Mouse (Mus musculus) ovary, postnatal 10 days (tissue): ENCODE results near the gene Gm6993.

ENCODE experiments used
- DNase-seq: peaks from one replicate; pipeline ENCODE4 v3.0.0; 2022; ENCODE audit warnings: low spot score

Gene Gm6993

GRCm38 (mm10) chr12:31240470-31240869 is at the start of gene Gm6993:
TSS of gene Gm6993 (plus strand) at chr12:31240770.
- no peak for DNase-seq

GRCm38 (mm10) chr12:31191329-31191954 is 49.1 kb upstream of the Gm6993 start:
- DNase-seq: no peak

- no peak for DNase-seq
Measured at GRCm38 (mm10) chr12:31202509-31202908, 38.1 kb upstream of the Gm6993 start.

GRCm38 (mm10) chr12:31203746-31204455 is 36.7 kb upstream of the Gm6993 start:
- no peak for DNase-seq

- no peak for DNase-seq
Measured at GRCm38 (mm10) chr12:31204898-31205297, 35.7 kb upstream of the Gm6993 start.

GRCm38 (mm10) chr12:31205983-31206633 is 34.5 kb upstream of the Gm6993 start:
- DNase-seq: no peak

GRCm38 (mm10) chr12:31208766-31209165 is 31.8 kb upstream of the Gm6993 start:
- DNase-seq: no peak

GRCm38 (mm10) chr12:31209377-31209805 is 31.2 kb upstream of the Gm6993 start:
- DNase-seq: no peak

GRCm38 (mm10) chr12:31213556-31213955 is 27.0 kb upstream of the Gm6993 start:
- no peak for DNase-seq

GRCm38 (mm10) chr12:31215003-31215402 is 25.6 kb upstream of the Gm6993 start:
- no peak for DNase-seq

- DNase-seq: no peak
Measured at GRCm38 (mm10) chr12:31217232-31217631, 23.3 kb upstream of the Gm6993 start.

- DNase-seq: no peak
Measured at GRCm38 (mm10) chr12:31218774-31219173, 21.8 kb upstream of the Gm6993 start.

GRCm38 (mm10) chr12:31221522-31221921 is 19.0 kb upstream of the Gm6993 start:
- DNase-seq: no peak

- DNase-seq: no peak
Measured at GRCm38 (mm10) chr12:31222282-31222681, 18.3 kb upstream of the Gm6993 start.

GRCm38 (mm10) chr12:31222741-31223140 is 17.8 kb upstream of the Gm6993 start:
- no peak for DNase-seq

- no peak for DNase-seq
Measured at GRCm38 (mm10) chr12:31225451-31225850, 15.1 kb upstream of the Gm6993 start.

- DNase-seq: no peak
Measured at GRCm38 (mm10) chr12:31227167-31227566, 13.4 kb upstream of the Gm6993 start.

GRCm38 (mm10) chr12:31228878-31229277 is 11.7 kb upstream of the Gm6993 start:
- no peak for DNase-seq

- DNase-seq: no peak
Measured at GRCm38 (mm10) chr12:31232635-31233034, 7.9 kb upstream of the Gm6993 start.

- no peak for DNase-seq
Measured at GRCm38 (mm10) chr12:31235018-31235417, 5.6 kb upstream of the Gm6993 start.

- no peak for DNase-seq
Measured at GRCm38 (mm10) chr12:31236861-31237595, 3.5 kb upstream of the Gm6993 start.

- DNase-seq: no peak
Measured at GRCm38 (mm10) chr12:31239031-31239583, 1.5 kb upstream of the Gm6993 start.
